ENCODE assay signal across 28 mouse cellular contexts in genomic region chr2:77337318-77337717, GRCm38 (mm10). TPM values are rescaled to one million over a fixed set of nuclear protein-coding genes. Genes with fewer than 3 reads are reported as not detected.
A peak's percentile ranks its signal among the peaks of the same experiment; 100 is the strongest.
DNase-seq lines count a peak whose midpoint lies in the region; ATAC-seq and TF ChIP-seq lines count a peak whose summit lies in the region.
"Had no signal": no experiment of that assay in that cellular context is flagged by ENCODE, and none has a peak within 500 bp of the region (broad histone marks: within the 10 kb centered on the region; RNA-seq: fewer than 3 reads in every experiment).

No protein-coding gene starts in this region.

- TF ChIP-seq POLR2A in myocyte (IDR thresholded peaks at IDR 0.05; ENCODE audit: insufficient read length, low read depth) = no peak

- ATAC-seq in heart, embryonic 11.5 days (replicated peaks; ENCODE audit: insufficient number of reproducible peaks, low FRiP score, low TSS enrichment) = no peak
- ATAC-seq in neural tube, embryonic 15.5 days (ENCODE audit: low FRiP score) = no peak
- ATAC-seq: activated CD4-positive, CD25-positive, alpha-beta regulatory T cell, adult 4 months; forebrain, embryonic 13.5 days; forebrain, embryonic 16.5 days; hindbrain, postnatal 0 days; inflammation-experienced regulatory T-cells, adult 6 months; intestine, embryonic 16.5 days; Patski had no signal

- no peaks in the 10 kb centered on the region for H3K36me3 ChIP-seq in heart, embryonic 11.5 days (ENCODE audit: control insufficient read depth, insufficient read depth, low read length)
- H3K36me3 ChIP-seq in C2C12 (ENCODE audit: control insufficient read depth, insufficient read depth) (no peaks in the 10 kb centered on the region), ES-E14 (ENCODE audit: control insufficient read depth, insufficient read depth, low read length, poor library complexity, severe bottlenecking) (no peaks in the 10 kb centered on the region), myocyte (ENCODE audit: control insufficient read depth, insufficient read depth) (no peaks in the 10 kb centered on the region)
- no peaks in the 10 kb centered on the region for H3K36me3 ChIP-seq in neural tube, embryonic 15.5 days
- H3K36me3 ChIP-seq: forebrain, embryonic 10.5 days; heart, embryonic 13.5 days had no signal

- no peaks in the 10 kb centered on the region for H3K27me3 ChIP-seq in heart, embryonic 11.5 days (ENCODE audit: control insufficient read depth, insufficient read depth, low read length)
- no peaks in the 10 kb centered on the region for H3K27me3 ChIP-seq in C2C12 (ENCODE audit: control insufficient read depth, insufficient read depth, insufficient read length)
- H3K27me3 ChIP-seq in myocyte (ENCODE audit: control insufficient read depth, insufficient read depth, insufficient read length) = no peaks in the 10 kb centered on the region
- no peaks in the 10 kb centered on the region for H3K27me3 ChIP-seq in neural tube, embryonic 15.5 days (replicated peaks)
- H3K27me3 ChIP-seq: forebrain, embryonic 13.5 days; heart, embryonic 13.5 days; Patski had no signal

- H3K79me2 ChIP-seq in C2C12 (ENCODE audit: control insufficient read depth, insufficient read depth) (no peaks in the 10 kb centered on the region), myocyte (ENCODE audit: control insufficient read depth, insufficient read depth) (no peaks in the 10 kb centered on the region)

- TF ChIP-seq CTCF in C2C12 (IDR thresholded peaks at IDR 0.05; ENCODE audit: control insufficient read depth, insufficient read depth, insufficient read length) = no peak

- no peaks in the 10 kb centered on the region for H3K4me1 ChIP-seq in heart, embryonic 11.5 days (ENCODE audit: control insufficient read depth, insufficient read depth, low read length)
- H3K4me1 ChIP-seq in ES-E14 (ENCODE audit: control insufficient read depth in 2 of 2, insufficient read depth in 2 of 2, low read length in 2 of 2, poor library complexity in 1 of 2) = peaks cover 7 to 13% of the 10 kb centered on the region in 2 experiments; a peak in 2 of 4 replicates
- H3K4me1 ChIP-seq in neural tube, embryonic 15.5 days = peaks cover 3% of the 10 kb centered on the region; the same call in 1 of the 2 replicates
- H3K4me1 ChIP-seq: forebrain, embryonic 10.5 days; forebrain, embryonic 13.5 days; heart, embryonic 13.5 days had no signal

- in situ Hi-C loops in ES-E14 (cut with MboI; ENCODE audit: low sequenced_read_pairs in 2 of 2, unreplicated experiment in 2 of 2) = no loop called here

- DNase-seq in heart, adult 11 months = peak; percentile 34
- DNase-seq in ES-E14 (ENCODE audit: low read depth, low spot score) = no peak
- no peak for DNase-seq in Muller cell, postnatal 12 days (ENCODE audit: inconsistent ontology term)
- DNase-seq in ovary, postnatal 14 days (ENCODE audit: low spot score) = no peak
- DNase-seq: adrenal gland, adult 8-10 months; adrenal gland, postnatal 25 days; cerebellum, adult 18-20 months; cerebellum, adult 9-10 months; cerebellum, postnatal 14 days; gastrocnemius, adult 2 months; gastrocnemius, postnatal 14 days; heart, adult 18-20 months; heart, postnatal 14 days; heart, postnatal 4 days had no signal

- no peak overlapping the region for H3K4me2 ChIP-seq in heart, embryonic 11.5 days
- no peak overlapping the region for H3K4me2 ChIP-seq in myocyte (ENCODE audit: low read depth)
- no peak overlapping the region for H3K4me2 ChIP-seq in neural tube, embryonic 15.5 days
- H3K4me2 ChIP-seq: forebrain, embryonic 13.5 days; heart, embryonic 13.5 days; hindbrain, embryonic 14.5 days had no signal

- H3K4me3 ChIP-seq in heart, embryonic 11.5 days (ENCODE audit: low read depth, low read length) = no peak overlapping the region
- H3K4me3 ChIP-seq in C2C12 (ENCODE audit: insufficient read depth, poor library complexity, severe bottlenecking) (no peak overlapping the region), ES-E14 (ENCODE audit: insufficient read depth in 1 of 2, low read depth in 1 of 2, low read length in 2 of 2, poor library complexity in 1 of 2, severe bottlenecking in 1 of 2) (no peak overlapping the region), myocyte (no peak overlapping the region)
- H3K4me3 ChIP-seq in neural tube, embryonic 15.5 days (replicated peaks) = no peak overlapping the region
- H3K4me3 ChIP-seq: forebrain, embryonic 10.5 days; forebrain, embryonic 13.5 days; gastrocnemius, adult 2 months; heart, embryonic 13.5 days had no signal

- no peak overlapping the region for H3ac ChIP-seq in C2C12 (ENCODE audit: control insufficient read depth, insufficient read length, low read depth)
- no peak overlapping the region for H3ac ChIP-seq in myocyte (ENCODE audit: control insufficient read depth, insufficient read length)

- no peaks in the 10 kb centered on the region for H3K79me3 ChIP-seq in C2C12 (ENCODE audit: low read depth)

- no peak overlapping the region for H3K27ac ChIP-seq in heart, embryonic 11.5 days (ENCODE audit: low read depth, low read length)
- H3K27ac ChIP-seq in ES-E14 (ENCODE audit: insufficient read depth, low read depth, low read length, poor library complexity, severe bottlenecking) = peak overlapping the region; percentile 95
- H3K27ac ChIP-seq in neural tube, embryonic 15.5 days (replicated peaks) = no peak overlapping the region
- H3K27ac ChIP-seq: forebrain, embryonic 10.5 days; forebrain, embryonic 13.5 days; gastrocnemius, adult 2 months; heart, embryonic 13.5 days; hindbrain, embryonic 14.5 days; hindbrain, postnatal 0 days had no signal

- WGBS in heart, embryonic 11.5 days (ENCODE audit: insufficient replicate concordance) = 78% methylated on average over 3 of the region's 3 CpGs
- WGBS in neural tube, embryonic 15.5 days = 85% methylated on average over 3 of the region's 3 CpGs

- H3K9ac ChIP-seq in heart, embryonic 11.5 days (ENCODE audit: low read depth, low read length) = no peak overlapping the region
- H3K9ac ChIP-seq in ES-E14 (ENCODE audit: insufficient read depth, low read depth, low read length, poor library complexity, severe bottlenecking) = no peak overlapping the region
- H3K9ac ChIP-seq in neural tube, embryonic 15.5 days (replicated peaks) = no peak overlapping the region
- H3K9ac ChIP-seq: forebrain, embryonic 13.5 days; heart, embryonic 13.5 days; hindbrain, embryonic 14.5 days had no signal

- H3K9me3 ChIP-seq in heart, embryonic 11.5 days (replicated peaks; ENCODE audit: control insufficient read depth, low read length) = no peaks in the 10 kb centered on the region
- no peaks in the 10 kb centered on the region for H3K9me3 ChIP-seq in ES-E14 (ENCODE audit: control insufficient read depth, insufficient read depth, low read depth, low read length)
- no peaks in the 10 kb centered on the region for H3K9me3 ChIP-seq in neural tube, embryonic 15.5 days (replicated peaks)
- H3K9me3 ChIP-seq: forebrain, embryonic 10.5 days; heart, embryonic 13.5 days had no signal

TF ChIP-seq in C2C12, 6 proteins besides CTCF, POLR2A, EP300 and RAD21:
- no peak for TF ChIP-seq FOSL1 (IDR thresholded peaks at IDR 0.05; ENCODE audit: insufficient read depth, low read length, poor library complexity, severe bottlenecking)
- TF ChIP-seq MYOD1 (IDR thresholded peaks at IDR 0.05; ENCODE audit: control insufficient read depth, insufficient read length, low read depth) = peak; percentile 62
- no peak for TF ChIP-seq MYOG (IDR thresholded peaks at IDR 0.05; ENCODE audit: control insufficient read depth, extremely low read depth, insufficient read length)
TF ChIP-seq in C2C12: peak in this region for 1.

TF ChIP-seq in ES-E14, 5 proteins besides CTCF, POLR2A, EP300 and RAD21:
- no peak for TF ChIP-seq HCFC1 (IDR thresholded peaks at IDR 0.05; ENCODE audit: borderline replicate concordance, insufficient read depth, low read length)
- TF ChIP-seq MAFK (IDR thresholded peaks at IDR 0.05; ENCODE audit: insufficient read depth, low read depth, low read length) = no peak
- no peak for TF ChIP-seq CHD2 (IDR thresholded peaks at IDR 0.05; ENCODE audit: low read depth, low read length)

TF ChIP-seq in myocyte, 11 proteins besides CTCF, POLR2A, EP300 and RAD21:
- TF ChIP-seq E2F4 (IDR thresholded peaks at IDR 0.05; ENCODE audit: insufficient read depth) (no peak), CEBPB (IDR thresholded peaks at IDR 0.05; ENCODE audit: insufficient read depth, poor library complexity, severe bottlenecking) (no peak), POLR2AphosphoS2 (IDR thresholded peaks at IDR 0.05; ENCODE audit: insufficient read length, low read depth) (no peak), TCF3 (IDR thresholded peaks at IDR 0.05; ENCODE audit: insufficient read length, low read depth) (no peak), MYOG (IDR thresholded peaks at IDR 0.05; ENCODE audit: control insufficient read depth in 1 of 3, insufficient read depth in 1 of 3, insufficient read length in 2 of 3, low read depth in 2 of 3) (peak in 2 of 3 experiments; percentile 53 to 64), USF1 (IDR thresholded peaks at IDR 0.05; ENCODE audit: low read depth) (peak; percentile 44), REST (IDR thresholded peaks at IDR 0.05; ENCODE audit: insufficient read depth, insufficient read length) (no peak), MAX (IDR thresholded peaks at IDR 0.05; ENCODE audit: low read depth) (no peak), TCF12 (IDR thresholded peaks at IDR 0.05; ENCODE audit: insufficient read depth, poor library complexity, severe bottlenecking) (peak; percentile 3), MYOD1 (IDR thresholded peaks at IDR 0.05; ENCODE audit: control insufficient read depth in 1 of 3, insufficient read length in 2 of 3, low read depth in 2 of 3) (peak in 2 of 3 experiments; percentile 58 to 86), SRF (IDR thresholded peaks at IDR 0.05; ENCODE audit: control insufficient read depth, insufficient read length, low read depth) (peak; percentile 81)

RNA-seq across cellular contexts. Expression of gene Sestd1, which starts 56.9 kb away (rescaled TPM):
- polyA plus RNA-seq in heart, embryonic 11.5 days (2014; fragmentation: Nextera tagmentation; extraction: Ambion mirVana) = 12.9 and 15.8 TPM in 2 replicates
- polyA plus RNA-seq in C2C12 (2012; fragmentation: generic; extraction: Trizol) = 15.2 TPM
- total RNA-seq in ES-E14 (2012; rRNA removed) = 11.4 and 12.4 TPM in 2 replicates
- polyA plus RNA-seq in myocyte (2012; fragmentation: generic; extraction: Trizol) = 11.3 TPM
- polyA plus RNA-seq in neural tube, embryonic 15.5 days (2015; fragmentation: Nextera tagmentation; extraction: Ambion mirVana) = 22.6 and 26.3 TPM in 2 replicates
